In the genomic region with DNA sequence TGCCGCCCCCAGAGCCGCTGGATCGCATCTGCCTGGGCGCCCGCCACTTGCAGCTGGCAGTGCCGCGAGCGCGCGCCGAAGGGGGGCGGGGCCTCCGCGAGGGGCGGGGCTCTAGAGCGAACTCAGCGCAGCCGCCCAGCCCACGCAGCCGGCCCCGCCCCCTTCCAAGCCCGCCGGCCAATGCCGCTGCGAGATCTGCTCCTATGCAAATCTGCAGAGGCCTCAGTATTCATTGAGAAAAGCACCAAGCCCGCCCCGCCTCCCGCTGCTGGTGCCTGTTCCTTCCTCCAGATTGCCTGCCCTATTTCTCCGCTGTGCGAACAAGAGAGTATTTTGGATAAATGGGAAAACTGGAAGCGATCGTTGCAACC, we compare ENCODE assay signal across 8 mouse cellular contexts. TPM values are rescaled to one million over a fixed set of nuclear protein-coding genes. Genes with fewer than 3 reads are reported as not detected.
A peak's percentile ranks its signal among the peaks of the same experiment; 100 is the strongest.
DNase-seq lines count a peak whose midpoint lies in the region; ATAC-seq lines count a peak whose summit lies in the region.

A gene (minus strand): TSS at position 18 of the 371 bp plus-strand sequence.

- peak within 1 kb of the TSS; percentile 87 for H3K4me2 ChIP-seq in hindbrain, embryonic 15.5 days

- H3K27ac ChIP-seq in hindbrain, embryonic 15.5 days (replicated peaks), result no peak within 1 kb of the TSS

- ATAC-seq in hindbrain, embryonic 15.5 days (ENCODE audit: low FRiP score, low read depth), result peak; percentile 93

- peak within 1 kb of the TSS; percentile 44 for H3K9ac ChIP-seq in hindbrain, embryonic 15.5 days

- WGBS in hindbrain, embryonic 15.5 days, result under 1% methylated on average over 28 of the region's 32 CpGs

- no peaks in the 10 kb centered on the region for H3K9me3 ChIP-seq in hindbrain, embryonic 15.5 days

- H3K4me1 ChIP-seq in hindbrain, embryonic 15.5 days (replicated peaks), result peaks cover 28% of the 10 kb centered on the region

- no peaks in the 10 kb centered on the region for H3K36me3 ChIP-seq in hindbrain, embryonic 15.5 days

- H3K27me3 ChIP-seq in hindbrain, embryonic 15.5 days, result peaks cover 8% of the 10 kb centered on the region

- DNase-seq in MN1 (ENCODE audit: low spot score), result peak; percentile 99
- DNase-seq in cerebellum, postnatal 25 days, result peak; percentile 79 to 92
- DNase-seq in gastrocnemius, adult 18-20 months (ENCODE audit: low spot score), result peak; percentile 24
- DNase-seq in layer of hippocampus, postnatal 36 days, result peak; percentile 84 to 85
- DNase-seq in lung, postnatal 10 days, result peak; percentile 77
- peak; percentile 73 for DNase-seq in retina, adult 2 months (ENCODE audit: low read depth, low spot score)
- peak; percentile 63 for DNase-seq in thymus, postnatal 25 days

- H3K4me3 ChIP-seq in hindbrain, embryonic 15.5 days, result peak within 1 kb of the TSS; percentile 50

RNA-seq across cellular contexts. Expression of the gene that starts here (rescaled TPM):
- total RNA-seq in gastrocnemius, adult 18-20 months (2021), result not detected
- polyA plus RNA-seq in hindbrain, embryonic 15.5 days (2015; fragmentation: Nextera tagmentation; extraction: Ambion mirVana), result 5.1 and 5.5 TPM in 2 replicates
- 1 to 10 TPM; 6.8 to 7.1 TPM for total RNA-seq in layer of hippocampus, postnatal 36 days (2021)

Comparison
In these comparisons a context has a peak if more than half of its experiments do, and no peak if none do; other contexts are left out.
1. RNA of the gene that starts here (total RNA-seq): 6.8 to 7.1 TPM in layer of hippocampus, postnatal 36 days; not detected in gastrocnemius, adult 18-20 months; every median in the first group is over 4 times any median in the second.
2. Peak in DNase-seq in gastrocnemius, adult 18-20 months; RNA of the gene not detected or under 1 TPM.
3. DNase-seq: peak in every context shown above with its lines; median percentile 99 in MN1; 86 in cerebellum, postnatal 25 days; 84 in layer of hippocampus, postnatal 36 days; 77 in lung, postnatal 10 days; 73 in retina, adult 2 months; 63 in thymus, postnatal 25 days; 24 in gastrocnemius, adult 18-20 months.